Mouse (Mus musculus): ENCODE measurements around the gene Smyd3. TPM values are rescaled to one million over a fixed set of nuclear protein-coding genes. Genes with fewer than 3 reads are reported as not detected.

Smyd3 gene
- total RNA-seq, 2 experiments from 2014 or later, result 5.1 to 5.8 TPM

- no peak overlapping the region for H3K27ac ChIP-seq
- intact Hi-C loops (cut with DNase I), result loop anchor here (5.0 kb wide), 3 partner anchors 334 to 1009 kb away; partner anchors contain the start of gene Kif26b
- H3K4me3 ChIP-seq, result peak overlapping the region; percentile 34
- peak; percentile 26 for DNase-seq
- TF ChIP-seq CTCF (IDR thresholded peaks at IDR 0.05), result peak; percentile 51
Observed at GRCm38 (mm10) chr1:179476461-179477156, 41.2 kb downstream of the Smyd3 start.

GRCm38 (mm10) chr1:179474776-179475175 lies 43.1 kb downstream of the Smyd3 start:
- no peak for TF ChIP-seq CTCF (IDR thresholded peaks at IDR 0.05)
- intact Hi-C loops (cut with DNase I), result loop anchor here (2.0 to 5.0 kb wide), 4 partner anchors 242 to 1007 kb away; partner anchors contain the start of gene Kif26b
- H3K4me3 ChIP-seq, result no peak overlapping the region
- no peak for DNase-seq
- H3K27ac ChIP-seq, result no peak overlapping the region

- intact Hi-C loops (cut with DNase I), result loop anchor here (2.0 kb wide), 1 partner anchor 241 kb away; no protein-coding TSS in a partner anchor
- no peak for DNase-seq
- no peak overlapping the region for H3K27ac ChIP-seq
- no peak for TF ChIP-seq CTCF (IDR thresholded peaks at IDR 0.05)
- H3K4me3 ChIP-seq, result no peak overlapping the region
Observed at GRCm38 (mm10) chr1:179473920-179474643, 43.8 kb downstream of the Smyd3 start.

DNA sequence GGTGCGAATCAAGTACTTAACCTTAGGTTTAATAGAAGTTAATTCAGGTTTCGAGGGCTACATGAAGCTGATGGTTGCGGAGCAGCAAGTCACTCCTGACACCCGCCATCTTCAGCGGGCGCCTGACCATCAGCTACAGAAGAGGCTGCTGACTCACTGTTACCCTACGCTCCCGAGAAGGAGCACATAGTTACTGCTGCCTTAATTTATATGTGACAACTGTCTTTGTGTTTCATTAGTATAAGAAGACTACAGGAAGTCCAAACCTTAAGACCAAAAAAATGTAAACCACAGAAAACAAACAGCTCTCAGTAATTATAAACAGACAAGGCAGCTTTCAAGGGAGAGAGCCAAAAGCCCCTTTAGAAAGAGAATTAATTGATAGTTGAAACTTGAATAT lies 49.9 kb downstream of the Smyd3 start:
- no peak for DNase-seq
- Histone ChIP-seq H3K4me3 (no peak overlapping the region), H3K27ac (no peak overlapping the region)
- no peak for TF ChIP-seq CTCF (IDR thresholded peaks at IDR 0.05)
- intact Hi-C loops (cut with DNase I), result no loop called here

GRCm38 (mm10) chr1:179462376-179462775 lies 55.5 kb downstream of the Smyd3 start:
- no peak for DNase-seq
- no peak for TF ChIP-seq CTCF (IDR thresholded peaks at IDR 0.05)
- H3K27ac ChIP-seq, result no peak overlapping the region
- H3K4me3 ChIP-seq, result no peak overlapping the region
- intact Hi-C loops (cut with DNase I), result no loop called here

DNA sequence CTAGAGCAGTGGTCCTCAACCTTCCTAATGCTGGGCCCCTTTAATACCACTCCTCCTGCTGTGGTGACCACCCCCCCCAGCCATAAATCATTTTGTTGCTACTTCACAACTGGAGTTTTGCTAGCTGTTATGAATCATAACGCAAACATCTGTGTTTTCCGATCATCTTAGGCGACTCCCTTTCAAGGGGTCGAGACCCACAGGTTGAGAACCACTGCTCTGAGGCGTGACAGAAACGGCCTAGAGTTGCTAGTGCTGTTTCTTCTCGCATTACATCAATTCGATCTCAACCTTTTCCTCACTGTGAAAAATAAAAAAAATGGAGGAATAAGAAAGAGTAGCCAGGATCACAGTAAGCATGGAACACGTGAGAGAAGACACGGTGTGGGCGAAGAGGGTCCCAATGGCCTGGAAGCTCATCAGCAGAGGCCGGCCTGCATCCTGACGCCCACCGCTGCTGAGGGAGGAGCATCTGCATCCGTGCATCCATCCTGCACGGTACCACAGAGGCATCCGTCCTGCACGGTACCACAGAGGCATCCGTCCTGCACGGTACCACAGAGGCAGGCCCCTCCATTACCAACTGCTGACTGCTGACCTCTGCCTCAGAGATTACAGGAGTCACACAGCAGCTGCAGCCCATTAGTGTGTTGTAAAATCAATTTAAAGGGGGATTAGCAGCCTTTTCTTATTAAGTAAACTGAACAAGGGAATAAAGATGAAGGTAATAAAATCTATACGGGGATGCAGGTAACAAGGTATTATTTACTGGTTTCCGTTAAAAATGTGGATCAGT lies 56.6 kb downstream of the Smyd3 start:
- no peak for DNase-seq
- intact Hi-C loops (cut with DNase I), result no loop called here
- no peak overlapping the region for H3K27ac ChIP-seq
- no peak for TF ChIP-seq CTCF (IDR thresholded peaks at IDR 0.05)
- H3K4me3 ChIP-seq, result no peak overlapping the region

- Histone ChIP-seq H3K27ac (no peak overlapping the region), H3K4me3 (no peak overlapping the region)
- TF ChIP-seq CTCF (IDR thresholded peaks at IDR 0.05), result no peak
- intact Hi-C loops (cut with DNase I), result no loop called here
- no peak for DNase-seq
Observed at GRCm38 (mm10) chr1:179458987-179459368, 58.9 kb downstream of the Smyd3 start.

GRCm38 (mm10) chr1:179458236-179458986 lies 59.4 kb downstream of the Smyd3 start:
- intact Hi-C loops (cut with DNase I), result no loop called here
- Histone ChIP-seq H3K27ac (no peak overlapping the region), H3K4me3 (no peak overlapping the region)
- no peak for DNase-seq
- no peak for TF ChIP-seq CTCF (IDR thresholded peaks at IDR 0.05)

DNA sequence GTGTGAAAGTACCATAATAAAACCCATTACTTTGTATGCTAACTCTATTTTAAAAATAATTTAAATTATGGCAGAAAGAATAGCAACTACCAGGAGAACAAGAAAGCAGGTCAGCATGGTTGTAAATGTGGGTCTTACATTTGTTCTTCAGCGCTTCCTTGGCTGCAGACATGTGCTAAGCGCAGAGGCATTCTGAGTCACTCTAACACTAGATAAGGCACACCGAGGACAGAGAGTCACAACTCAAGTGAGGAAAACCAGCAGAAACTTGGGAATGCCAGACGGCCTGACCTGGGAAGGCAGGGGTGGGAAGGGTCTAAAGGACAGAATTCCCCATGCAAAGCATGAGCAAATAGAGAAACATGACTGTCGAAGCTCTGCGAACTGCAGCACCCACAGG lies 63.2 kb downstream of the Smyd3 start:
- TF ChIP-seq CTCF (IDR thresholded peaks at IDR 0.05), result no peak
- intact Hi-C loops (cut with DNase I), result no loop called here
- no peak for DNase-seq
- no peak overlapping the region for H3K4me3 ChIP-seq
- no peak overlapping the region for H3K27ac ChIP-seq

DNA sequence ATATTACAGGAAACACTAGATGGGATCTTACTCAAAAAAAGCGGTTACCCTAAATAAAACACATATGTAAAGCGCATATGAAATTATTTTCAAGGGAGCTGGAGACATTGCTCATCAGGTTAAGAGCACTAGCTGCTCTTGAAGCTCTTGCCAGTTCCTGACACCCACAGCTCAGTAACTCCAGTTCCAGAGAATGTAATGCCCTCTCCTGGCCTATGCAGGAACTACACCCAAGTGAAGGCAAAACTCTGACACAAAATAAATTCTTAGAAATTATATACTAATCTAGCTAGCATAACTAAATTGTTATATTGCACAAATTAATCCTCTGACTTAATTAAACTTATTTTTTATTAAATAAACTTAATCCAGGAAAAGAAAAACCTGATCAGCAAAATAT lies 66.6 kb downstream of the Smyd3 start:
- no peak overlapping the region for H3K4me3 ChIP-seq
- peak; percentile 50 for TF ChIP-seq CTCF (IDR thresholded peaks at IDR 0.05)
- no peak for DNase-seq
- intact Hi-C loops (cut with DNase I), result no loop called here
- H3K27ac ChIP-seq, result no peak overlapping the region

DNA sequence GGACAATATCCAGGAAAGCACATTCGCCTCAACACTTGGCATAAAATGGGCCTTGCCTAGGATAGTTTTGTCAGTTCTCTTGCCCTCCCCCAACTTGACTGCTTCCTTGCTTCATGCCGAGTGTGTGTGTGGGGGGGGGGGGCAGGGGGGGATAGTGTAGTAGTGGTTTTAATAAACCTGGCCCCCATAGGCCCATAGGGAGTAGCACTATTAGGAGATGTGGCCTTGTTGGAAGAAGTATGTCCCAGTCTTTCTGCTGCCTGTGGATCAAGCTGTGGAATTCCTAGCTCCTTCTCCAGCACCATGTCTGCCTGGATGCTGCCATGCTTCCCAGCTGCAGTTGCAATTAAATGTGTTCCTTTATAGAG lies 71.0 kb downstream of the Smyd3 start:
- intact Hi-C loops (cut with DNase I), result no loop called here
- TF ChIP-seq CTCF (IDR thresholded peaks at IDR 0.05), result no peak
- Histone ChIP-seq H3K27ac (no peak overlapping the region), H3K4me3 (no peak overlapping the region)
- no peak for DNase-seq

DNA sequence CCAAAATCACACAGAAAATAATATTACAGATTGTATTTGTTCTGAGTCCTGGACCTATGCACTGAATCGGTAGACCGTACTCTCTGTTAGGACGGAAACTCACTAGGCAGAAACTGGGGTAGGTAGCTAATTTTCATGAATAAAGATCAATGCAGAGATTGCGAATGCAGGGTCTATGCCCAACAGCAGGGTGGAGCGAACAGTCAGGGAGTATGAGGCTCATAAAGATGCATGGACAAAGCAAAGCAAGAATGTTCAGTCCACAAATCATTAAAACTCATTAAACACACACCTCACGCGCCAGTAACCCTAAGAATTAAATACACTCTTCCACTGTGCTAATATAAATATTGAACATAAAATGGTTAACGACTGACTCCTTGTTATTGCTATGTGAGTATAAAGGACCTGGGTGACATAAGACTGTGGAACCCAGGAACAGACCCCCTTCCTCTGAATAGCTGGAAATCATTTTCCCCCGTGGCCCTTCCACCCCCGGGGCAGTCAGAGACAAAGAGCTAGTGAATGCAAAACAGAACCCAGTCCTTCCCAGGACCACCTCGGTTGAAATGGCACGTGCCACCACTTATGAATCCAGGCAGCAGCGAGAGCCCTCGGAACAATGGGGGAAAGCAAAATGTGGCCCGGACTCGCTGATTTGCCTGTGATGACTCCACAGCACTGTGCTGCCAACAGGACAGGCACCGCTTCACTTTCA lies 71.6 kb downstream of the Smyd3 start:
- TF ChIP-seq CTCF (IDR thresholded peaks at IDR 0.05), result no peak
- no peak for DNase-seq
- no peak overlapping the region for H3K27ac ChIP-seq
- intact Hi-C loops (cut with DNase I), result no loop called here
- H3K4me3 ChIP-seq, result no peak overlapping the region

Data from gastrocnemius, adult 2 months (tissue).